Mouse (Mus musculus) heart, postnatal 0 days (tissue): ENCODE data around the gene Nkx2-3. TPM values are rescaled to one million over a fixed set of nuclear protein-coding genes. Genes with fewer than 3 reads are reported as not detected.

ENCODE experiments used
- ATAC-seq: fragments of 200-750 bp; cut with Nextera tagmentation; 2 replicates; pipeline ENCODE4 v1.8.0; 2017; ENCODE audit warnings: low read depth, moderate number of reproducible peaks, moderate library complexity; ENCODE audit not compliant: insufficient read depth
- DNase-seq: peaks from one replicate; pipeline ENCODE4 v3.0.0-alpha.2; 2016; ENCODE audit warnings: low spot score
- H3K27ac ChIP-seq: fragments of 300-500 bp; sonication (generic); 2 replicates; pipeline ENCODE4 v1.5.1; 2014; ENCODE audit warnings: low read depth, mild to moderate bottlenecking
- H3K27me3 ChIP-seq: fragments of 300-500 bp; sonication (generic); 2 replicates; pipeline ENCODE4 v1.6.1; 2014; ENCODE audit warnings: low read length, mixed read lengths; ENCODE audit not compliant: control insufficient read depth, insufficient read depth
- H3K36me3 ChIP-seq: fragments of 300-500 bp; sonication (generic); replicated peaks from 2 replicates; pipeline ENCODE4 v1.6.1; 2014; ENCODE audit warnings: low read length, mixed read lengths; ENCODE audit not compliant: control insufficient read depth, insufficient read depth
- H3K4me1 ChIP-seq: fragments of 300-500 bp; sonication (generic); 2 replicates; pipeline ENCODE4 v1.6.1; 2014; ENCODE audit warnings: antibody characterized with exemption; ENCODE audit not compliant: control insufficient read depth, insufficient read depth
- H3K4me2 ChIP-seq: fragments of 300-500 bp; sonication (generic); 2 replicates; pipeline ENCODE4 v1.6.1; 2014; ENCODE audit warnings: low read depth, mild to moderate bottlenecking, low read length, moderate library complexity
- H3K4me3 ChIP-seq: fragments of 300-500 bp; sonication (generic); 2 replicates; pipeline ENCODE4 v1.5.1; 2014; ENCODE audit warnings: low read depth, low read length
- H3K9ac ChIP-seq: fragments of 300-500 bp; sonication (generic); replicated peaks from 2 replicates; pipeline ENCODE4 v1.6.1; 2014; ENCODE audit warnings: low read depth, low read length, mixed read lengths
- H3K9me3 ChIP-seq: fragments of 300-500 bp; sonication (generic); replicated peaks from 2 replicates; pipeline ENCODE4 v1.6.1; 2016; ENCODE audit warnings: low read length; ENCODE audit not compliant: control insufficient read depth
- CTCF ChIP-seq: IDR thresholded peaks from 2 replicates; pipeline ENCODE4 v1.5.1; 2016; ENCODE audit warnings: antibody characterized with exemption, control low read depth, low read depth
- EP300 ChIP-seq: IDR thresholded peaks from 2 replicates; pipeline ENCODE4 v1.6.1; 2016; ENCODE audit warnings: antibody characterized with exemption, low read depth
- WGBS: fragments of 180-500 bp; shearing (Covaris S2); extraction: QIAGEN DNeasy Blood & Tissue Kit; methylation state at CpG from one replicate; pipeline ENCODE4 v1.1.7; 2014; 5-methylcytosine and 5-hydroxymethylcytosine counted together
- polyA plus RNA-seq: library from polyadenylated mRNA; unstranded; fragments of >200 nt; fragmentation: Nextera tagmentation; extraction: Ambion mirVana; gene quantifications from 2 replicates; pipeline ENCODE4 v1.2.1, GENCODE M21; 2015
- total RNA-seq: library from RNA; depleted of rRNA; stranded (reverse); fragments of >200 nt; gene quantifications from 2 replicates; pipeline ENCODE4 v1.2.3, GENCODE M21; 2014; ENCODE audit warnings: low replicate concordance

The Nkx2-3 gene
- total and polyA plus RNA-seq, 2 experiments from 2014 or later = 0.15 TPM; not detected in 1

DNA sequence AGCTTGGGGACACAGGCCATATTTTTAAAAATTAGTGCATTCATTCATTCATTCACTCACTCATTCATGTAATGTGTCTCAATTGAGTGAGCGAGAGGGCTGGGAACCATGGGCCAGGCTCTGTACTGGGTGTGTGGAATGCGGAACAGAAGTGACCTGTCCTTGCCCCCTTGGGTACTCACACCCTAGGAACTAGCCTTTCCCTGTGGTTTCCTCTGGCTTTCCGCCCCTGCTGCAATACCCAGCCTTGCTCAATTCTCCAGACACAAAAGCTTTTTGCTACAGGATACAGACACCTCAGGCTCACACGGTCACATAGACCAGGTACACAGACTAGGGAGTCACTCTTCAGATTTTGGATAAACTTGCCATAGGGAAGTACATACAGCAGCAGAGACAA is 36.2 kb downstream of the Nkx2-3 start:
- Histone ChIP-seq H3K4me3 (no peak overlapping the region), H3K27me3 (peaks cover 20% of the 10 kb centered on the region; the same call in 1 of the 2 replicates), H3K9me3 (no peaks in the 10 kb centered on the region), H3K36me3 (no peaks in the 10 kb centered on the region), H3K4me2 (no peak overlapping the region), H3K27ac (no peak overlapping the region), H3K4me1 (no peaks in the 10 kb centered on the region), H3K9ac (no peak overlapping the region)
- DNase-seq = no peak
- 86% methylated on average over 4 of the region's 4 CpGs for WGBS
- no peak for TF ChIP-seq CTCF
- TF ChIP-seq EP300 = no peak
- ATAC-seq = no peak

DNA sequence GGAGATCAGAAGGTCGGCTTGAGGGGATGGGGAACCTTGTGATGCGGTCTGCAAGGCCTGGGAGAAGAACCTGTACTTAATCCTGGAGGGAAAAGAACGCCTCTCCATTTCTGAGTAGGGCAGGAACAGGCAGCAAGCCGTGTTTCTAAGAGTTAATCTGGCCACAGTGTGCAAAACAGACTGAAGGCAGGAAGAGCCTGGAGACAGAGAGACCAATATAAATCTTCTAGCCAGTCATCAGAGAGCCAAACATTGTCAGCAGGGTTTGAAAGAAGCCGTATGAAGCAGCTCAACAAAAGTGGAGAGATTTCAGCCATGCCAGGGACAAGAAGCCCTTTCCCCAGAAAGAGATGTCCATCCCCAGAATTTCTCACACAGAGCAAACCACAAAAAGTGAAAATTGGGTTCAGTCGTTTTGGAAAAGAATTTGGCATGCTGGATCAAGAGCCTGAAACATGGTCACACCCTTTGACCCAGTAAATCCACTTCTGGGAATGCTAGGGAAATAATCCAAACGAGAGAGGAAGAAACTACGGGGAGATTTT is 39.2 kb downstream of the Nkx2-3 start:
- 48% methylated on average over 8 of the region's 8 CpGs for WGBS
- no peak for ATAC-seq
- no peaks in the 10 kb centered on the region for H3K4me1 ChIP-seq
- no peak for TF ChIP-seq EP300
- no peak for TF ChIP-seq CTCF
- H3K27ac ChIP-seq = no peak overlapping the region
- DNase-seq = no peak
- peaks cover 24% of the 10 kb centered on the region; the same call in 1 of the 2 replicates for H3K27me3 ChIP-seq
- H3K36me3 ChIP-seq = no peaks in the 10 kb centered on the region
- no peaks in the 10 kb centered on the region for H3K9me3 ChIP-seq
- H3K4me2 ChIP-seq = no peak overlapping the region
- H3K9ac ChIP-seq = no peak overlapping the region
- no peak overlapping the region for H3K4me3 ChIP-seq

DNA sequence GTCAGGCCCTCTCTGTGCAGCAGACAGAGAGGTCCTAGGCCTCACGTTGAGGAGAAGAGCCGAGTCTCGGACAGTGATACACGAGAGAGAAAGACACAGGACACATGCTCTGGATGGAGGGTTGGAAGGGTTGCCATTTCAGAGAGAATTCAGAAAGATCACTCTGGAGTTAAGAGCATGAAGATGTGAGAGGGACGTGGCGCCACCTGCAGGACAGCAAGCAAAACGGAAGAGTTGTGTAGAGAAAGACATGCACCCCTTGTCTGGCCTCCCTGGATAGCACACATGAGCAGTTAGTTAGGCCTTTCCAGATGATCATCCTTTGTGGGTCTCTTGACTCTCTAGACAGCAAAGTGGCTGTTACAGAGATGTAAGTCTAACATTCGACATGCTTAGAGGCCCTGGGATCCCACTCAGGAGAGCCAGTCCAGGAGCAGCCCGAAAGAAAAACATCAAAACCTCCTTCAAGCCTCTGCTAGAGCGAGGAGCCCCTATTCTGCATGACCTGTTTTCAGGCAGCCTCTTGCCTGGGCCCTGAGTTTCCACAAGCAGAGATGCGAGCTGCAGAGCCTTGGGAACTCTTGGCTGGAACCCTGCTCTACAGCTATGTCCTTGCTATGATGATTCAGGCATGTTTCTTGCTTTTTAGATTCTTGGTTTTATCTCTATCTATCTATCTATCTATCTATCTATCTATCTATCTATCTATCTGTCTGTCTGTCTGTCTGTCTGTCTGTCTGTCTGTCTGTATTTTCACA is 43.8 kb downstream of the Nkx2-3 start:
- H3K4me1 ChIP-seq = no peaks in the 10 kb centered on the region
- H3K36me3 ChIP-seq = no peaks in the 10 kb centered on the region
- WGBS = 45% methylated on average over 11 of the region's 11 CpGs
- no peak overlapping the region for H3K4me3 ChIP-seq
- H3K9ac ChIP-seq = no peak overlapping the region
- TF ChIP-seq CTCF (peak; percentile 74), EP300 (no peak)
- peaks cover 24% of the 10 kb centered on the region; the same call in 1 of the 2 replicates for H3K27me3 ChIP-seq
- DNase-seq = peak; percentile 62
- H3K9me3 ChIP-seq = no peaks in the 10 kb centered on the region
- ATAC-seq = no peak
- no peak overlapping the region for H3K4me2 ChIP-seq
- no peak overlapping the region for H3K27ac ChIP-seq

DNA sequence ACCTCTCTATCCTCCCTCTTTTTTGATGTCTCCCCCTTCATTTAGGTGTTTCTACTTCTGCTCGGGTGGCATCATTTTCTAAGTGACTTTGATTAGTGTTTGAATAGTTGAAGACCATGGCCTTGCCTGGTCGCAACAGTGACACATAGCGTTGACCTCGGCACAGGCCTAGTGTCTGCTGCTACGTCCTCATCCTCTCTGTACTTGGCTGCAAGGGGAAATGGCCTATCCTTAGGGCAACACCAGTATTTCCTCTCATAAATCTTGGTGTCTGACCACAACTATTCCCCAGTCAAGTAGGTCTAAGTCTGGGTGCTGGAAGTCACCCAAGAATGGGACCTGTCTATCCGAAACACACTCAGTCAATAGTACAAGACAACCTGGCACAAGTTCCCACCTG is 47.5 kb downstream of the Nkx2-3 start:
- no peak overlapping the region for H3K4me3 ChIP-seq
- DNase-seq = no peak
- no peaks in the 10 kb centered on the region for H3K4me1 ChIP-seq
- no peak overlapping the region for H3K4me2 ChIP-seq
- no peak for ATAC-seq
- no peak overlapping the region for H3K9ac ChIP-seq
- no peaks in the 10 kb centered on the region for H3K27me3 ChIP-seq
- peaks cover 18% of the 10 kb centered on the region for H3K36me3 ChIP-seq
- 74% methylated on average over 6 of the region's 6 CpGs for WGBS
- no peak overlapping the region for H3K27ac ChIP-seq
- TF ChIP-seq CTCF (no peak), EP300 (no peak)
- no peaks in the 10 kb centered on the region for H3K9me3 ChIP-seq

DNA sequence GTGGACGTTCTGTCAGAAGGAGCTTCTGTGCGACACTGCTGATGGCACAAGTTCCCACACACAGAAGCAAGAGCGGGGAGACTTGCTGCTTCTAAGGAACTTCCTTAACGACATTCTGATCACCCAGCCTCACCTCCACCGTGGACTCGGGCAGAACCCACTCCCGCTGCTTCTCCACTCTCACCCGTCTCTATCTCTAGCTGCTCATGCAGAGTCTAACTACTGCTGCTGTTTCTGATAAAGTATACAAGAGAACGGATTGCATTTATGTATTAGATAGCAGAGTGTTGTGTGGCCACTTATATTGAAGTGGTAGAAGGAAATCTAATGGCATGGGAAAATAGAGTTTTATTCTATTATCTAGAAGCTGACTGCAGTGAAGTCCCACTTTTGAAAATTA is 48.6 kb downstream of the Nkx2-3 start:
- peaks cover 23% of the 10 kb centered on the region for H3K36me3 ChIP-seq
- no peak for TF ChIP-seq EP300
- no peak for TF ChIP-seq CTCF
- no peaks in the 10 kb centered on the region for H3K27me3 ChIP-seq
- ATAC-seq = no peak
- H3K9ac ChIP-seq = no peak overlapping the region
- H3K4me1 ChIP-seq = no peaks in the 10 kb centered on the region
- no peaks in the 10 kb centered on the region for H3K9me3 ChIP-seq
- 74% methylated on average over 9 of the region's 9 CpGs for WGBS
- H3K4me3 ChIP-seq = no peak overlapping the region
- no peak for DNase-seq
- H3K4me2 ChIP-seq = no peak overlapping the region
- no peak overlapping the region for H3K27ac ChIP-seq
